Mouse (Mus musculus): Measurements from ENCODE around the gene Man1b1. TPM values are rescaled to one million over a fixed set of nuclear protein-coding genes. Genes with fewer than 3 reads are reported as not detected.
A peak's percentile ranks its signal among the peaks of the same experiment; 100 is the strongest.

Man1b1 gene
- total RNA-seq, 1 experiment: 73.0 TPM

DNA sequence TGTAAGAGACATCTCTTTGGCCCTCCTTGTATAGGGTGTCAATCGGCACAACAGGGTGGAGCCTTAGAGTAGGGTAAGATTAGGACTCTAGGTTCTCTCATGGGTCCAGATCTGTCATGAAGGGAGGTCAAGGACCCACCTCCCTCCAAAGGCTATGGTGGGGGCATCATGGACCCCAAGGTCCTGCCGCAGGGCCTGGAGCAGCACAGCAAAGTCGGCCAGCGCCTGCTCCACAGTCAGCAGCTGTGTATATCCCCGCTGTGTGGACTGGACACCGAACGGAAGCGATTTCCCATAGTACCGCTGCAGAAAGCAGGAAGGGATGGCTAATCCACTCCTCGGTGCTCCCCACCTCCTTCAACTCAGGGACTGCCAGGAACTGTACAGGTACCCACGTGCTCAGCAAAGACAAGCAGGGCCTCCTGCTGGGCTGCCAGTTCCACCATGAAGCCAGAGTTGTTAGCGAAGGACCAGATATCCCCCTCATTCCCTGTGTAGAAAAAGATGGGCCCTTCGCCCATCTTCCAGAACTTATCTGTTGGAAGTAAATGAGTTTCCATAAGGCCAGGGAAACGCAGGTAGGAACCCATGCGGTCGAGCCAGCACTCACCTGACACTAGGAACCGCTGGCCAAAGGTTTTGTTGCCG lies 23.4 kb downstream of the Man1b1 start:
- no peak for TF ChIP-seq CHD2 (IDR thresholded peaks at IDR 0.05; ENCODE audit: low read depth, low read length)
- TF ChIP-seq ZC3H11A (IDR thresholded peaks at IDR 0.05; ENCODE audit: borderline replicate concordance, low read depth, low read length): no peak
- no peak for TF ChIP-seq HCFC1 (IDR thresholded peaks at IDR 0.05; ENCODE audit: borderline replicate concordance, insufficient read depth, low read length)
- no peak for TF ChIP-seq MAFK (IDR thresholded peaks at IDR 0.05; ENCODE audit: insufficient read depth, low read depth, low read length)
- TF ChIP-seq ZNF384 (IDR thresholded peaks at IDR 0.05; ENCODE audit: low read depth, low read length): no peak
- DNase-seq (ENCODE audit: low read depth, low spot score): no peak
- in situ Hi-C loops (cut with MboI; ENCODE audit: low sequenced_read_pairs in 2 of 2, unreplicated experiment in 2 of 2): no loop called here
- Histone ChIP-seq H3K4me1 (ENCODE audit: control insufficient read depth in 2 of 2, insufficient read depth in 2 of 2, low read length in 2 of 2, poor library complexity in 1 of 2) (peaks cover 0 to 6% of the 10 kb centered on the region in 2 experiments; a peak in 1 of 4 replicates), H3K4me3 (ENCODE audit: insufficient read depth in 1 of 2, low read depth in 1 of 2, low read length in 2 of 2, poor library complexity in 1 of 2, severe bottlenecking in 1 of 2) (peak overlapping the region; percentile 70 to 71), H3K9me3 (ENCODE audit: control insufficient read depth, insufficient read depth, low read depth, low read length) (no peaks in the 10 kb centered on the region), H3K36me3 (ENCODE audit: control insufficient read depth, insufficient read depth, low read length, poor library complexity, severe bottlenecking) (peaks cover 28% of the 10 kb centered on the region), H3K9ac (ENCODE audit: insufficient read depth, low read depth, low read length, poor library complexity, severe bottlenecking) (peak overlapping the region; percentile 73), H3K27ac (ENCODE audit: insufficient read depth, low read depth, low read length, poor library complexity, severe bottlenecking) (no peak overlapping the region)

DNA sequence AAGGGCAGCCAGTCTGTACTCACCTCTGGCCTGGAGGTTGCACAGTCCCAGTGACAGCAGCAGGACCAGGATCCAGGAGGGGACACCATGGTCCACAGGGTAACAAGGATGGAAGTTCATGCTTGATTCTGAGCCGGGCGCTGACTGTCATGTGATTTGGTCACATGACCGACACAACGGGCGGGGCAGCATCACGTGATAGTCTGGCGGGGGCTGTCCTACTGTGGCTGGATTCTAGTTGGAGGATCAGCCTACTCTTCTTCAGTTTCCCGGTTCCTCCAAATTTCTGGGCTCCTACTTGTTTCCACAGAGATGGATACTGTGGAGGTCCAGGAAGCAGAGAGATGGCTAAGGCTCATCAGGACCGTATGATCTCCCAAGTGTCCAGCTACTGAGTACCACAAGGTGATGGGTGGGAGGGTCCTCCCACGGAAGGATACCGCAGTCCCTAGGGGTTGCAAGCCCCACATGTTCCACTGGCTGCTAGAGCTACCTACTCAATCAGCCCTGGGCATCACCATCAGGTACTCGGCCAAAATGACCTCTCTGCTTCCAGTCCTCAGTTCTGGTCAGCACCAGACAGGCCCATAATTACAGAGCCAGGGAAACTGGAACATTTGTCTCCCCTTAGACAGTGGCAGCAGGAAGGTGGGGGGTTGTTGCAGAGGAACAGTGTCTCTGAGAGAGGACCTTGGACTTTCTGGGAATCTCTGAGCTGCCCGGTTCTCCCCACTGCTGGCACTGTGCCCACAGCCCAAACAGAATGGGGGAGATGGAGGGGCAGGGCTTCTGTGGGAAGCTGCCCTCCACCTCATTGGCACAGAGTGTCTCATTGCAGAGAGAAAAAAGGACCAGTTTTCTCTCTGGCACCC lies 24.3 kb downstream of the Man1b1 start, which contains the start of gene Dpp7:
Gene Dpp7, minus strand, starts transcription at position 152 of the 872 bp plus-strand sequence.
- peak within 1 kb of the TSS; percentile 70 to 71 for H3K4me3 ChIP-seq (ENCODE audit: insufficient read depth in 1 of 2, low read depth in 1 of 2, low read length in 2 of 2, poor library complexity in 1 of 2, severe bottlenecking in 1 of 2)
- in situ Hi-C loops (cut with MboI; ENCODE audit: low sequenced_read_pairs in 2 of 2, unreplicated experiment in 2 of 2): no loop called here
- TF ChIP-seq ZNF384 (IDR thresholded peaks at IDR 0.05; ENCODE audit: low read depth, low read length): no peak
- no peak for TF ChIP-seq CHD2 (IDR thresholded peaks at IDR 0.05; ENCODE audit: low read depth, low read length)
- H3K27ac ChIP-seq (ENCODE audit: insufficient read depth, low read depth, low read length, poor library complexity, severe bottlenecking): no peak within 1 kb of the TSS
- no peaks in the 10 kb centered on the region for H3K9me3 ChIP-seq (ENCODE audit: control insufficient read depth, insufficient read depth, low read depth, low read length)
- peaks cover 26% of the 10 kb centered on the region for H3K36me3 ChIP-seq (ENCODE audit: control insufficient read depth, insufficient read depth, low read length, poor library complexity, severe bottlenecking)
- DNase-seq (ENCODE audit: low read depth, low spot score): peak; percentile 85
- H3K4me1 ChIP-seq (ENCODE audit: control insufficient read depth in 2 of 2, insufficient read depth in 2 of 2, low read length in 2 of 2, poor library complexity in 1 of 2): peaks cover 0 to 6% of the 10 kb centered on the region in 2 experiments; a peak in 1 of 4 replicates
- peak within 1 kb of the TSS; percentile 80 for H3K9ac ChIP-seq (ENCODE audit: insufficient read depth, low read depth, low read length, poor library complexity, severe bottlenecking)

DNA sequence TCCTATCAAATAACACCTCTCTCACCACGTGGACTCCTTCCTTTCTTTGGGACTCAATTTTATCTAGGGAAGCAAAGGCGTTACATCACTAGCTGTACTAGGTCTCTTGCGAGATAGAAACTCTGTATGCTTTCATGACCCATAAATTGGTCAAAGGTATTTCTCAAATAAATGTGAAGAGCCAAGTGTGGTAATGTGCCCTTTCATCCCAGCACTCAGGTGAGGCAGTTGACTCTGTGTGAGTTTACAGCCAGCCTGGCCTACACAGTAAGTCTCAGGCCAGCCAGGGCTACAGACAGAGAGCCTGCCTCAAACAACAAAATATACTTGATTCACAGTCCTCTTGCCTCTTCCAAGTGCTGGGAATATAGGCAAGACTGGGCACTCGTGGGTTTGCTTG lies 27.7 kb downstream of the Man1b1 start:
- Histone ChIP-seq H3K4me3 (ENCODE audit: insufficient read depth in 1 of 2, low read depth in 1 of 2, low read length in 2 of 2, poor library complexity in 1 of 2, severe bottlenecking in 1 of 2) (no peak overlapping the region), H3K4me1 (ENCODE audit: control insufficient read depth in 2 of 2, insufficient read depth in 2 of 2, low read length in 2 of 2, poor library complexity in 1 of 2) (peaks cover 0 to 19% of the 10 kb centered on the region in 2 experiments; a peak in 2 of 4 replicates), H3K9ac (ENCODE audit: insufficient read depth, low read depth, low read length, poor library complexity, severe bottlenecking) (no peak overlapping the region), H3K27ac (ENCODE audit: insufficient read depth, low read depth, low read length, poor library complexity, severe bottlenecking) (no peak overlapping the region), H3K36me3 (ENCODE audit: control insufficient read depth, insufficient read depth, low read length, poor library complexity, severe bottlenecking) (peaks cover 36% of the 10 kb centered on the region), H3K9me3 (ENCODE audit: control insufficient read depth, insufficient read depth, low read depth, low read length) (no peaks in the 10 kb centered on the region)
- no peak for DNase-seq (ENCODE audit: low read depth, low spot score)
- in situ Hi-C loops (cut with MboI; ENCODE audit: low sequenced_read_pairs in 2 of 2, unreplicated experiment in 2 of 2): no loop called here
- TF ChIP-seq CHD2 (IDR thresholded peaks at IDR 0.05; ENCODE audit: low read depth, low read length) (no peak), MAFK (IDR thresholded peaks at IDR 0.05; ENCODE audit: insufficient read depth, low read depth, low read length) (no peak), ZNF384 (IDR thresholded peaks at IDR 0.05; ENCODE audit: low read depth, low read length) (no peak), ZC3H11A (IDR thresholded peaks at IDR 0.05; ENCODE audit: borderline replicate concordance, low read depth, low read length) (no peak), HCFC1 (IDR thresholded peaks at IDR 0.05; ENCODE audit: borderline replicate concordance, insufficient read depth, low read length) (no peak)

DNA sequence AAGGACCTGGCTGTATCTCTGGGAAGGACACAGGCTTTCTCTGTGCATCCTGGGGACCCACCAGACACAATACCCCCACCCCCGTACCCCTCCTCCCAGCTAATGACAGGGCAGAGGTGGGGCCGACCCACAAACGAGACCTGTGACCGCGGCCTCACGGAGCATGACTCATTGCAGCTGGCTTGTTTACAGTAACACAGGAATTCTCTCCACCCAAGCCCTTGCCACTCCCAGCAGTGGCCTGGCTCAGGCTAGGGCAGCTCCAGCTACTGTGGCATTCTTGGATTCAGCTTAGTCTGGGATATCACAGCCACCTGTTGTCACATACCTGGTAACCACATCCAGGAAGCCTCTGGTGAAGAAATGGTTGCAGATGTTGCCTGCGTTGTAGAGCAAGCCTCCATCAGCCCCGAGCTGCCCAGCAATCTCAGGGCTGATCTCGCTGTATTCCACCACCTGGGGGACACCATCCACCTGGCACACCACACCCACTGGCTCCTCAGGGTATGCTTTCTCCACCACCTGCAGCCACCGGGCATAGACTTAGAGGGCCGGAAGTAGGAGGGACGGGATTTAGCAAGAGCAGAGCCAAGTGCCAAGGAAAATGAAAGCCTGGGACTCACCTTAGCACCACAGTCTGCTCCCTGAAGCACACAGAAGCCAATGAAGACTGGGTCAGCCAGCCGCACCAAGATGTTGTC lies 31.5 kb downstream of the Man1b1 start:
- TF ChIP-seq MAFK (IDR thresholded peaks at IDR 0.05; ENCODE audit: insufficient read depth, low read depth, low read length): no peak
- no peak for TF ChIP-seq HCFC1 (IDR thresholded peaks at IDR 0.05; ENCODE audit: borderline replicate concordance, insufficient read depth, low read length)
- no peak for TF ChIP-seq ZNF384 (IDR thresholded peaks at IDR 0.05; ENCODE audit: low read depth, low read length)
- TF ChIP-seq ZC3H11A (IDR thresholded peaks at IDR 0.05; ENCODE audit: borderline replicate concordance, low read depth, low read length): no peak
- TF ChIP-seq CHD2 (IDR thresholded peaks at IDR 0.05; ENCODE audit: low read depth, low read length): no peak
- Histone ChIP-seq H3K4me3 (ENCODE audit: insufficient read depth in 1 of 2, low read depth in 1 of 2, low read length in 2 of 2, poor library complexity in 1 of 2, severe bottlenecking in 1 of 2) (no peak overlapping the region; a peak in 1 of 4 replicates), H3K27ac (ENCODE audit: insufficient read depth, low read depth, low read length, poor library complexity, severe bottlenecking) (no peak overlapping the region), H3K9me3 (ENCODE audit: control insufficient read depth, insufficient read depth, low read depth, low read length) (no peaks in the 10 kb centered on the region), H3K36me3 (ENCODE audit: control insufficient read depth, insufficient read depth, low read length, poor library complexity, severe bottlenecking) (peaks cover 36% of the 10 kb centered on the region), H3K4me1 (ENCODE audit: control insufficient read depth in 2 of 2, insufficient read depth in 2 of 2, low read length in 2 of 2, poor library complexity in 1 of 2) (peaks cover 0 to 18% of the 10 kb centered on the region in 2 experiments; a peak in 3 of 4 replicates), H3K9ac (ENCODE audit: insufficient read depth, low read depth, low read length, poor library complexity, severe bottlenecking) (no peak overlapping the region)
- in situ Hi-C loops (cut with MboI; ENCODE audit: low sequenced_read_pairs in 2 of 2, unreplicated experiment in 2 of 2): no loop called here
- DNase-seq (ENCODE audit: low read depth, low spot score): no peak
